Mouse (Mus musculus) lung, embryonic 16.5 days (tissue): ENCODE data around the gene C1d. TPM values are rescaled to one million over a fixed set of nuclear protein-coding genes. Genes with fewer than 3 reads are reported as not detected.

ENCODE experiments used
- ATAC-seq: fragments of 200-750 bp; cut with Nextera tagmentation; 2 replicates; pipeline ENCODE4 v1.8.0; 2017; ENCODE audit warnings: low read depth, mild to moderate bottlenecking, moderate library complexity
- H3K27ac ChIP-seq: fragments of 300-500 bp; sonication (generic); 2 replicates; pipeline ENCODE4 v1.5.1; 2014; ENCODE audit warnings: mild to moderate bottlenecking, control low read depth, low read length
- H3K27me3 ChIP-seq: fragments of 300-500 bp; sonication (generic); 2 replicates; pipeline ENCODE4 v1.6.1; 2014; ENCODE audit warnings: low read depth, low read length, mixed read lengths; ENCODE audit not compliant: control insufficient read depth, insufficient read depth
- H3K36me3 ChIP-seq: fragments of 300-500 bp; sonication (generic); 2 replicates; pipeline ENCODE4 v1.6.1; 2014; ENCODE audit warnings: low read length; ENCODE audit not compliant: control insufficient read depth, insufficient read depth
- H3K4me1 ChIP-seq: fragments of 300-500 bp; sonication (generic); replicated peaks from 2 replicates; pipeline ENCODE4 v1.6.1; 2014; ENCODE audit warnings: low read length, mixed read lengths; ENCODE audit not compliant: control insufficient read depth, insufficient read depth
- H3K4me2 ChIP-seq: fragments of 300-500 bp; sonication (generic); 2 replicates; pipeline ENCODE4 v1.6.1; 2014; ENCODE audit warnings: low read depth, low read length, control low read depth
- H3K4me3 ChIP-seq: fragments of 300-500 bp; sonication (generic); 2 replicates; pipeline ENCODE4 v1.5.1; 2014; ENCODE audit warnings: mild to moderate bottlenecking, low read length, control low read depth
- H3K9ac ChIP-seq: fragments of 300-500 bp; sonication (generic); 2 replicates; pipeline ENCODE4 v1.6.1; 2014; ENCODE audit warnings: low read length, control low read depth
- H3K9me3 ChIP-seq: fragments of 300-500 bp; sonication (generic); 2 replicates; pipeline ENCODE4 v1.6.1; 2016; ENCODE audit warnings: low read length; ENCODE audit not compliant: control insufficient read depth
- WGBS: fragments of 180-500 bp; shearing (Covaris S2); extraction: QIAGEN DNeasy Blood & Tissue Kit; methylation state at CpG from one replicate; pipeline ENCODE4 v1.1.7; 2014; 5-methylcytosine and 5-hydroxymethylcytosine counted together
- polyA plus RNA-seq: library from polyadenylated mRNA; unstranded; fragments of >200 nt; fragmentation: Nextera tagmentation; extraction: Ambion mirVana; gene quantifications from 2 replicates; pipeline ENCODE4 v1.2.1, GENCODE M21; 2015

C1d gene
- polyA plus RNA-seq, 1 experiment from 2014 or later, result 88.2 TPM

GRCm38 (mm10) chr11:17248715-17249114, 8.7 kb upstream of the C1d start:
- Histone ChIP-seq H3K27ac (no peak overlapping the region), H3K9ac (no peak overlapping the region), H3K4me2 (no peak overlapping the region), H3K36me3 (no peaks in the 10 kb centered on the region), H3K9me3 (no peaks in the 10 kb centered on the region), H3K27me3 (no peaks in the 10 kb centered on the region), H3K4me3 (no peak overlapping the region), H3K4me1 (no peaks in the 10 kb centered on the region)
- no peak for ATAC-seq

GRCm38 (mm10) chr11:17256813-17257365, 490 bp upstream of the C1d start:
- H3K27ac ChIP-seq, result no peak overlapping the region
- H3K9ac ChIP-seq, result peak overlapping the region; percentile 88
- no peaks in the 10 kb centered on the region for H3K9me3 ChIP-seq
- 48% methylated on average over 8 of the region's 8 CpGs for WGBS
- H3K4me2 ChIP-seq, result peak overlapping the region; percentile 74
- H3K36me3 ChIP-seq, result no peaks in the 10 kb centered on the region
- ATAC-seq, result peak; percentile 61
- no peaks in the 10 kb centered on the region for H3K27me3 ChIP-seq
- H3K4me1 ChIP-seq, result peaks cover 8% of the 10 kb centered on the region
- peak overlapping the region; percentile 77 for H3K4me3 ChIP-seq

- Histone ChIP-seq H3K27me3 (no peaks in the 10 kb centered on the region), H3K4me2 (peak overlapping the region; percentile 74), H3K36me3 (no peaks in the 10 kb centered on the region), H3K4me1 (peaks cover 8% of the 10 kb centered on the region), H3K4me3 (peak overlapping the region; percentile 77), H3K27ac (peak overlapping the region; percentile 77), H3K9ac (peak overlapping the region; percentile 88), H3K9me3 (no peaks in the 10 kb centered on the region)
- 0% methylated on average over 17 of the region's 17 CpGs for WGBS
- peak; percentile 39; the same call in 1 of the 2 replicates for ATAC-seq
Measured at GRCm38 (mm10) chr11:17257861-17258260, 482 bp downstream of the C1d start.

GRCm38 (mm10) chr11:17267176-17267575, 9.8 kb downstream of the C1d start:
- no peak overlapping the region for H3K4me3 ChIP-seq
- WGBS, result 89% methylated on average over 4 of the region's 4 CpGs
- peaks cover 8% of the 10 kb centered on the region for H3K36me3 ChIP-seq
- H3K9me3 ChIP-seq, result no peaks in the 10 kb centered on the region
- H3K27ac ChIP-seq, result no peak overlapping the region
- ATAC-seq, result no peak
- no peaks in the 10 kb centered on the region for H3K4me1 ChIP-seq
- H3K4me2 ChIP-seq, result no peak overlapping the region
- H3K27me3 ChIP-seq, result no peaks in the 10 kb centered on the region
- no peak overlapping the region for H3K9ac ChIP-seq

- Histone ChIP-seq H3K27me3 (no peaks in the 10 kb centered on the region), H3K27ac (no peak overlapping the region), H3K9me3 (no peaks in the 10 kb centered on the region), H3K9ac (no peak overlapping the region), H3K4me3 (no peak overlapping the region), H3K4me1 (no peaks in the 10 kb centered on the region), H3K36me3 (peaks cover 8% of the 10 kb centered on the region), H3K4me2 (no peak overlapping the region)
- WGBS, result 74% methylated on average over 1 of the region's 1 CpGs
- ATAC-seq, result no peak
Measured at GRCm38 (mm10) chr11:17268801-17269200, 11.4 kb downstream of the C1d start.

GRCm38 (mm10) chr11:17279959-17280358, 22.6 kb downstream of the C1d start:
- whole genome bisulfite sequencing, result 13% methylated on average over 9 of the region's 9 CpGs
- H3K27me3 ChIP-seq, result no peaks in the 10 kb centered on the region
- H3K9ac ChIP-seq, result no peak overlapping the region
- no peak overlapping the region for H3K27ac ChIP-seq
- peak; percentile 69 for ATAC-seq
- no peak overlapping the region for H3K4me3 ChIP-seq
- no peak overlapping the region for H3K4me2 ChIP-seq
- no peaks in the 10 kb centered on the region for H3K9me3 ChIP-seq
- no peaks in the 10 kb centered on the region for H3K4me1 ChIP-seq
- H3K36me3 ChIP-seq, result no peaks in the 10 kb centered on the region

GRCm38 (mm10) chr11:17284055-17284454, 26.7 kb downstream of the C1d start:
- no peaks in the 10 kb centered on the region for H3K4me1 ChIP-seq
- H3K9me3 ChIP-seq, result no peaks in the 10 kb centered on the region
- WGBS, result 61% methylated on average over 10 of the region's 10 CpGs
- no peak for ATAC-seq
- H3K4me2 ChIP-seq, result no peak overlapping the region
- no peak overlapping the region for H3K4me3 ChIP-seq
- no peak overlapping the region for H3K27ac ChIP-seq
- H3K27me3 ChIP-seq, result no peaks in the 10 kb centered on the region
- no peak overlapping the region for H3K9ac ChIP-seq
- no peaks in the 10 kb centered on the region for H3K36me3 ChIP-seq

GRCm38 (mm10) chr11:17288884-17289283, 31.5 kb downstream of the C1d start:
- Histone ChIP-seq H3K4me1 (no peaks in the 10 kb centered on the region), H3K4me2 (no peak overlapping the region), H3K4me3 (no peak overlapping the region), H3K27me3 (no peaks in the 10 kb centered on the region), H3K9ac (no peak overlapping the region), H3K27ac (no peak overlapping the region), H3K36me3 (no peaks in the 10 kb centered on the region), H3K9me3 (no peaks in the 10 kb centered on the region)
- no peak for ATAC-seq

GRCm38 (mm10) chr11:17306007-17306891, 48.9 kb downstream of the C1d start:
- H3K4me2 ChIP-seq, result peak overlapping the region; percentile 16; the same call in 1 of the 2 replicates
- peaks cover 10% of the 10 kb centered on the region for H3K4me1 ChIP-seq
- peak; percentile 90 for ATAC-seq
- H3K36me3 ChIP-seq, result no peaks in the 10 kb centered on the region
- no peaks in the 10 kb centered on the region for H3K9me3 ChIP-seq
- H3K27ac ChIP-seq, result peak overlapping the region; percentile 82
- H3K27me3 ChIP-seq, result no peaks in the 10 kb centered on the region
- 31% methylated on average over 8 of the region's 8 CpGs for WGBS
- no peak overlapping the region for H3K9ac ChIP-seq
- H3K4me3 ChIP-seq, result no peak overlapping the region
